ENCODE assay signal across 22 mouse cellular contexts in the genomic region with DNA sequence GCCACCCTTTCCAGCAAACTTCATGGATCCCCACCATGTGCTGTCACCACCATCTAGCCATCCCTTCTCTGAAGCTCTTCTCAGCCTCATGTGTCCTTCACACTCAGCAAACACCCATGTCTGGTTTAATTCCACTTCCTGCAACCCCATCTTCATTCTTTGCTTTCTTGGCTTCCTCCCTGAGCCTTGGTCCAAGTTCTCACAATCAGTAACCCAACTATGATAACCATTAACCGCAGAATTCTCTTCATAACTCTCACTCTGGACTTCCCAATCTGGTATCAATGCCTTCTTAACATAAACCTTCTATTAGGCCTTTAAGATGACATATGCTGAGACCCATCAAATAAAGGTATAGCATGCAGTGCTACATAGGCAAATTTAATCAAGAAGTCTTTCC.
DNase-seq lines count a peak whose midpoint lies in the region; ATAC-seq and TF ChIP-seq lines count a peak whose summit lies in the region.
"Had no signal": no experiment of that assay in that cellular context is flagged by ENCODE, and none has a peak within 500 bp of the region (broad histone marks: within the 10 kb centered on the region; RNA-seq: fewer than 3 reads in every experiment).

No protein-coding gene starts in this region.

- TF ChIP-seq EP300 in liver, postnatal 0 days (IDR thresholded peaks at IDR 0.05; ENCODE audit: low read depth), result no peak

- ATAC-seq in kidney, embryonic 16.5 days (ENCODE audit: low FRiP score, low TSS enrichment), result no peak
- no peak for ATAC-seq in limb, embryonic 15.5 days (ENCODE audit: insufficient number of reproducible peaks, low FRiP score, low TSS enrichment, low read depth)
- no peak for ATAC-seq in liver, postnatal 0 days
- ATAC-seq: activated CD4-positive, CD25-positive, alpha-beta regulatory T cell, adult 4 months; CD4-positive, CD25-positive, alpha-beta regulatory T cell, adult 4 months; Patski had no signal

- no peak overlapping the region for H3K4me3 ChIP-seq in kidney, adult 2 months (ENCODE audit: insufficient read depth, low read depth, low read length)
- no peak overlapping the region for H3K4me3 ChIP-seq in kidney, embryonic 16.5 days (ENCODE audit: low read length)
- no peak overlapping the region for H3K4me3 ChIP-seq in limb, embryonic 15.5 days
- H3K4me3 ChIP-seq in limb, embryonic 10.5 days, result no peak overlapping the region
- H3K4me3 ChIP-seq in liver, adult 2 months (ENCODE audit: insufficient read depth, low read depth, low read length), result no peak overlapping the region
- H3K4me3 ChIP-seq in liver, postnatal 0 days (ENCODE audit: low read depth, low read length), result no peak overlapping the region

- H3K4me2 ChIP-seq in kidney, embryonic 16.5 days (replicated peaks; ENCODE audit: low read depth, low read length), result no peak overlapping the region
- no peak overlapping the region for H3K4me2 ChIP-seq in limb, embryonic 15.5 days
- H3K4me2 ChIP-seq in liver, postnatal 0 days (ENCODE audit: low read depth, low read length), result no peak overlapping the region

- H3K4me1 ChIP-seq in kidney, adult 2 months (ENCODE audit: control insufficient read depth, insufficient read depth, low read length), result peaks cover 4% of the 10 kb centered on the region
- no peaks in the 10 kb centered on the region for H3K4me1 ChIP-seq in kidney, embryonic 16.5 days (ENCODE audit: insufficient read depth, low read length)
- peaks cover 11% of the 10 kb centered on the region; the same call in 1 of the 2 replicates for H3K4me1 ChIP-seq in limb, embryonic 15.5 days
- peaks cover 4% of the 10 kb centered on the region; the same call in 1 of the 2 replicates for H3K4me1 ChIP-seq in limb, embryonic 10.5 days
- H3K4me1 ChIP-seq in liver, adult 2 months (ENCODE audit: control insufficient read depth, insufficient read depth, low read length), result peaks cover 2% of the 10 kb centered on the region; the same call in 1 of the 2 replicates
- H3K4me1 ChIP-seq in liver, postnatal 0 days (ENCODE audit: insufficient read depth), result no peaks in the 10 kb centered on the region

- no peaks in the 10 kb centered on the region for H3K9me3 ChIP-seq in kidney, embryonic 16.5 days (ENCODE audit: low read length)
- H3K9me3 ChIP-seq in limb, embryonic 15.5 days, result no peaks in the 10 kb centered on the region
- H3K9me3 ChIP-seq in limb, embryonic 10.5 days (replicated peaks), result no peaks in the 10 kb centered on the region
- no peaks in the 10 kb centered on the region for H3K9me3 ChIP-seq in liver, postnatal 0 days (ENCODE audit: low read length)
- H3K9me3 ChIP-seq: G1E had no signal

- no peak overlapping the region for H3K27ac ChIP-seq in kidney, adult 2 months (ENCODE audit: insufficient read depth, low read depth, low read length)
- no peak overlapping the region for H3K27ac ChIP-seq in kidney, embryonic 16.5 days (ENCODE audit: low read length)
- H3K27ac ChIP-seq in limb, embryonic 15.5 days, result 0 out of 2 replicates have a peak overlapping the region, but pooled peaks have one; percentile 4
- H3K27ac ChIP-seq in limb, embryonic 10.5 days, result no peak overlapping the region
- H3K27ac ChIP-seq in liver, adult 2 months (replicated peaks; ENCODE audit: insufficient read depth, low read depth, low read length), result no peak overlapping the region
- H3K27ac ChIP-seq in liver, postnatal 0 days (ENCODE audit: low read depth), result no peak overlapping the region

- 63% methylated on average over 1 of the region's 1 CpGs for WGBS in kidney, adult 2 months
- 95% methylated on average over 1 of the region's 1 CpGs for WGBS in kidney, embryonic 16.5 days
- WGBS in limb, embryonic 15.5 days, result 84% methylated on average over 1 of the region's 1 CpGs
- 96% methylated on average over 1 of the region's 1 CpGs for WGBS in limb, embryonic 10.5 days
- WGBS in liver, adult 2 months, result 35% methylated on average over 1 of the region's 1 CpGs
- WGBS in liver, postnatal 0 days (ENCODE audit: insufficient replicate concordance), result 76% methylated on average over 1 of the region's 1 CpGs

- peak; percentile 56 for DNase-seq in kidney, adult 2 months
- DNase-seq in kidney, postnatal 14 days, result no peak
- peak; percentile 64 for DNase-seq in kidney, adult 9 months
- no peak for DNase-seq in limb, embryonic 10.5 days (ENCODE audit: low spot score)
- DNase-seq in liver, adult 2 months (ENCODE audit: extremely low read depth, low read depth, low spot score), result peak; percentile 45
- DNase-seq in liver, postnatal 0 days, result no peak
- DNase-seq: adrenal gland, adult 2 months; adrenal gland, adult 8-10 months; adrenal gland, postnatal 10 days; adrenal gland, postnatal 14 days; adrenal gland, postnatal 25 days; adrenal gland, postnatal 36 days; B cell, adult 2 months; cerebellum, adult 11 months; cerebellum, adult 11-12 months had no signal

- no peaks in the 10 kb centered on the region for H3K27me3 ChIP-seq in kidney, adult 2 months (replicated peaks; ENCODE audit: control insufficient read depth, insufficient read depth, low read length)
- H3K27me3 ChIP-seq in kidney, embryonic 16.5 days (ENCODE audit: insufficient read depth, low read length), result no peaks in the 10 kb centered on the region
- H3K27me3 ChIP-seq in limb, embryonic 15.5 days, result no peaks in the 10 kb centered on the region
- H3K27me3 ChIP-seq in limb, embryonic 10.5 days (ENCODE audit: low read depth, poor library complexity, severe bottlenecking), result no peaks in the 10 kb centered on the region
- H3K27me3 ChIP-seq in liver, adult 2 months (ENCODE audit: control insufficient read depth, insufficient read depth, low read length), result no peaks in the 10 kb centered on the region
- no peaks in the 10 kb centered on the region for H3K27me3 ChIP-seq in liver, postnatal 0 days (ENCODE audit: insufficient read depth, low read length)
- H3K27me3 ChIP-seq: CH12.LX, Patski had no signal

- H3K79me2 ChIP-seq in liver, adult 2 months (ENCODE audit: control insufficient read depth, insufficient read depth, low read length), result no peaks in the 10 kb centered on the region

- no peak for TF ChIP-seq POLR2A in kidney, adult 2 months (IDR thresholded peaks at IDR 0.05; ENCODE audit: low read depth, low read length)
- TF ChIP-seq POLR2A in liver, adult 2 months (IDR thresholded peaks at IDR 0.05; ENCODE audit: extremely low read depth, insufficient read depth, low read length), result no peak

- no peak for TF ChIP-seq CTCF in kidney, adult 2 months (conservative IDR thresholded peaks at IDR 0.05; ENCODE audit: insufficient read depth, insufficient read length, low read depth, low read length)
- TF ChIP-seq CTCF in liver, adult 2 months (IDR thresholded peaks at IDR 0.05; ENCODE audit: low read depth, low read length), result no peak
- no peak for TF ChIP-seq CTCF in liver, postnatal 0 days (IDR thresholded peaks at IDR 0.05; ENCODE audit: low read depth)

- no peak overlapping the region for H3K9ac ChIP-seq in kidney, embryonic 16.5 days (replicated peaks; ENCODE audit: low read length)
- H3K9ac ChIP-seq in limb, embryonic 15.5 days, result no peak overlapping the region
- no peak overlapping the region for H3K9ac ChIP-seq in liver, adult 2 months (ENCODE audit: low read depth, low read length)
- no peak overlapping the region for H3K9ac ChIP-seq in liver, postnatal 0 days (replicated peaks)

- no peaks in the 10 kb centered on the region for H3K36me3 ChIP-seq in kidney, adult 2 months (ENCODE audit: control insufficient read depth, insufficient read depth, low read length)
- H3K36me3 ChIP-seq in kidney, embryonic 16.5 days (ENCODE audit: insufficient read depth, low read length), result no peaks in the 10 kb centered on the region
- no peaks in the 10 kb centered on the region for H3K36me3 ChIP-seq in limb, embryonic 15.5 days
- no peaks in the 10 kb centered on the region for H3K36me3 ChIP-seq in limb, embryonic 10.5 days
- no peaks in the 10 kb centered on the region for H3K36me3 ChIP-seq in liver, adult 2 months (ENCODE audit: control insufficient read depth, insufficient read depth, low read length)
- H3K36me3 ChIP-seq in liver, postnatal 0 days (replicated peaks; ENCODE audit: insufficient read depth, low read length), result no peaks in the 10 kb centered on the region
- H3K36me3 ChIP-seq: G1E had no signal

Comparison
In these comparisons a context has a peak if more than half of its experiments do, and no peak if none do; other contexts are left out.
1. DNase-seq: peak in kidney, adult 2 months (single experiment), kidney, adult 9 months (single experiment) and liver, adult 2 months (single experiment); none in kidney, postnatal 14 days (single experiment), limb, embryonic 10.5 days (single experiment) and liver, postnatal 0 days (single experiment).